Mouse (Mus musculus): ENCODE data around the gene Ripply3. TPM values are rescaled to one million over a fixed set of nuclear protein-coding genes. Genes with fewer than 3 reads are reported as not detected.

The Ripply3 gene
- total RNA-seq (2022), result under 1 TPM in 2 of 4 experiments, not detected in 2; 0.21 to 0.23 TPM

DNA sequence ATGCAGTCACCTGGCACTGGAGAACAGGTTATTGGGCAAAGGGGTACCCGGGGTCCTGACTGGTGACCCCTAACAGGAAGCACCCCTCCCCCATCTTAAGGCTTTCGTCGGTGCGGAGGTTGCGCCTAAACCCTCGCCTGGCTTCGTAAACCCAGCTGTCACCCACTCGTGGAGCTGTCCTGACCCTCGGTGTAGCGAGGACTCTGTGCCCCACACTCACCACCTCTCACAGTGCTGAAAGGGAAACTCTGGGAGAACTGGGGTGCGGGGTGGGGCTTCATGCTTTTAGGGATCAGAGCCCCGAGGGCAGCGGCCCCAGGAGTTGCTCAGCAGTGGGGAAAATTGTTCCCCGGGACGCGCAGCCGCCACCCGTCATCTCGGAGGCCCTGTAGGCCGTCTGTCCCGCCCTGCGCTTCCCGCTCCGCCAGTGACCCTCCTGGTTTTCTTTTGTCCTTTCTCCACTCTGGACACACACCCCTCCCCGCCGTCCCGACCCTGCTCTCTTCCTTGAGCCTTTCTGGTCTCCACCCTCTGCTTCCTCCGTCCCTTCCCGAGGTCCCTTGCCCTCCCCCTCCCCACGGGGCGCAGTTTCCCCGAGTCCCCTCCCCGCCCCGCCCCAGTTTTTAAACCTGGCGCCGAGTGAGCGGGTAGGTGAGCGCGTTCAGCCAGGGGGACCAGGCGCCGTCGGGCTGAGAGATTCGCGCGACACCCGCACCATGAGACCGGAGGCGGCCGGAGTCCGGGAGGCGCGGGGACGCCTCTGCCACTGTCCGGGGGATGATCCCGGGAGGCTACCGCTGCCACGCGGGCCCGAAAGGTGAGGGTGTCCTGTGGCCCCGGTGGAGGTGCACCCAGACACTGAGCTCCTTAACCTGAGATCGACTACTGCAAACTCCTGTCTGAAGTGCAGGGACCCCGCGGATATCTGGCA lies at the start of gene Ripply3:
Gene Ripply3 (plus strand): TSS at position 640 of the 931 bp plus-strand sequence.
- DNase-seq (ENCODE audit: low spot score in 2 of 2), result no peak

DNA sequence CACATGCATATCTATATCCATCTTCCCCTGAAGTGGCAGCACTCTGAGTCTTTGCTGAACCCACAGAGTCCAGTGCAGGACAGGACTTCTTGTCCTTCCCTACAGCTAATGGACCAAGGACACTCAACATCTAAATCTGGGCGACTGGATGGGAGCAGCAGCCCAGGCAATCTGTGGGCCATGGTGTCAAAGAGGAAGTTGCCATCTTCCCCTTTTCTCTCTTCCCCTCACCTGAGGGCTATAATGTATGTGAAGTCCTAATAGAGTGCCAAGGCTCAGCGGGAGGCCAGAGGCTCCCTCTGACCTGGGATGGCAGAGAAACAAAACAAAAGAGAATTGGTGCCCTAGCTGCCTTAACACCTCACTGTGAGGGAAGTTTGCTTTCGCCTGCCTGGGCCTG lies 44.2 kb upstream of the Ripply3 start:
- no peak for DNase-seq (ENCODE audit: low spot score in 2 of 2)

DNA sequence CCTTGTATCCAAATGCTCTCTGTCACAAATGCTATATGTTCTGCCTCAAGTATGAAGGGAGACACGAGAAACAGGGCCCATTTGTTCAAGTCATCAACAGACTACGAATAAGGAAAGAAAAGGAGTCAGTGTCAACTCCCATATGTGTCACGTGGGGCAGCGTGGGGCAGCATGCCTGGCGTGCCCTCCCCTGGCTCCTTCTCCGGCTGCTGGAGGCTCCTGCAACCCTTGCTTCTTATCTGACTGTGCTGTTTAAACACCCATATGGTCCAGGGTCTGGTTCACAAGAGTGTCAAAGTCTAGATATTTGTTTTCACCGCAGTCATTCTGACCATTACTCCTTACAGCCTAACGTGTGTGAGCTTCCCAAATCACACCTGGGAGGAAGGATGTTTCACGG lies 40.4 kb upstream of the Ripply3 start:
- no peak for DNase-seq (ENCODE audit: low spot score in 2 of 2)

DNA sequence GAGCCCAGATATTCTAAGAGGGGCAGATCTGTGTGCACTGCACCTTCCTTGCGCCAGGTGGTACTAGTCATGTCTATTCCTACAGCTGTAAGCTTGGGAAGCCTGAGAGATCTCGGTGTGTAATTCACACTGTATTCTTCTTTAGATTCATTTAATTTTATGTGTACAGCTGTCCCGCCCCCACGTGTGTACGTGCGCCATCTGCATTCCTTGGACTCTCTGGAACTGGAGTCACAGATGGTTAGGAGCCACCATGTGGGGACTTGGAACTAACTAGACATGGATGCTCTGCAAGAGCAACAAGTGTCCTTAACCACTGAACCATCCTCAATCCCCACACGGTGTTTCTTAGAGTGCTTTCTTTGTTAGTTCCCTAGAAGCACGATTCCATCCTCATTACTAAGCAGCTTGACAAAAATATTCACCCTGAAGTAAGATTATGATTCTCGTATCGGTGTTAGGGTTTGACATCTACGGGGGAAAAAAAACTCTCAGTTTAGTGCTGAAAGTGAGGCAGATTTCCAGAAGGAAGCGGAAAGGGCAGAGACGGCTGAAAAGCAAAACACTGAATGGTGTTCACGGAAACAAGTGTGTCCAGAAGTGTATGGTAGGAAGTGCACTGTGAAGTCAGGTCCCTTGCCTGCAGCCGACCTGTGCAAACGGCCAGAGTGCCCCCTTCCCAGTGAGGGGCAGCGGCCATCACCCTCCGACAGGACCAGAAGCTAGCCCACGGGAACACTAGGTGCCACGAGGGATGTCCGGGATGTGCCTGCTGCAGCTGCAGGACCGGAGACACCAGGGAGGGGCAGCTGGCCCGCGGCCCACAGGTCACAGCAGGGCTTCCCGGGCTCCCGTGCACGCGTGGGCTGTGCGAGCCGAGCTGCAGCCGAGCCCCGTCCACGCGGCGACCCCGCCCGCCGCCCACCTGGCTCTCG lies 38.8 kb upstream of the Ripply3 start:
- peak; percentile 63 to 93 for DNase-seq (ENCODE audit: low spot score in 2 of 2)

DNA sequence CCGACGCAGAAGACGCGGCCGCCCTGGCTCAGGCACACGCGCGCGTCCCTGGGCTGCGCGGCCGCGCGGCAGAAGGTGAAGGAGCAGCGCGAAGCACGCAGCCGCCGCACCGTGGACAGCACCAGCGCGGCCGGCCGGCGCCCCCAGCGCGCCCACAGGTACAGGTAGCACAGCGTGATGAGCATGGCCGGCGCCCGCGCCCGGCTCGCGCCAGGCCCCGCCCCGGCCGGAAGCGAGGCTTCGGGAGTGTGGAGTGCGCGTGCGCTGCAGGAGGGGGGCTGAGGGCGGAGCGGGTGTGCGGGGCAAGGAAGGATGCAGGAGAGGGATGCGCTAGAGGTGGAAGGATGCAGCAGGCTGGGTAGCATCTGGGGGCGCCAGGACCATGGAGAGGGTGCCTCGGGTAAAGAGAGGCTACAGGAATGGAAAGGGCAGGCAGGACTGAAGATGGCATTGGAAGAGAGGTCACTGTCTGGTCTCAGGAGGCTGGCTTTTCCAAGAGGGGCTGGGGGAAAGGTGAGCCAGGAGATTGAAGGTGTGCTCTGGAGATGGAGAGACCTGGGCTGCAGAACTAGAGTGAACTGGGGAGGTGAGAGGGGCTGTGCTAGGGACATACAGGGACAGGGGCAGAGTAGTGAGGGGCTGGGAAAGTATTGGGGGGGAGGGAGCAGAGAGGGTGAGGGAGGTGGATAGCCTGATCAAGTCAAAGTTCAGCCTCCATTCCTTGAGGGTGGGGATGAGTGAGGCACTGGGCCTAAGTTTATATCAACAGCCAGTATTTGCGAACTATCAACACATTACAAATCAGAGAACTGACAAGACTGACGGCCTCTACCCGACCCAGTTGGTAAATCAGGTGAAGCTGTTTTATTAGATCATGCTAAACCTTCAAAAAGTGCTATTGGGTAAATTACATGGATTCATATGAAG lies 37.9 kb upstream of the Ripply3 start:
- peak; percentile 55 to 64 for DNase-seq (ENCODE audit: low spot score in 2 of 2)

DNA sequence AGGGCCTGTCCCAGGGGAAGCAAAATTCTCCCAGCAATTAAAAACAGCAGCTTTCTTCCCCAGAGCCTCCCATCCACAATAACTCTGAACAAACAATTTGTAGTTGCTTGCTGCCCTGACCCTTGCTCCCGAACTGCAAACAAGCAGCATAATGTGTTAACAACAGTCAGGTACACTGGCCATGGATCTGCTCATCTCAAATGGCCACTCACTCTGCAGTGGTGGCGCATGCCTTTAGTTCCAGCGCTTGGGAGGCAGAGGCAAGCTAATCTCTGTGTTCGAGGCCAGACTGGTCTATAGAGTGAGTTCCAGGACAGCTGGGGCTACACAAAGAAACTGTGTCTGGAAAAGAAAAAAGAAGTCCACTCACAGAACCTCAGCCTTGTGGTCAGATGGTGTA lies 37.1 kb upstream of the Ripply3 start:
- DNase-seq (ENCODE audit: low spot score in 2 of 2), result no peak

DNA sequence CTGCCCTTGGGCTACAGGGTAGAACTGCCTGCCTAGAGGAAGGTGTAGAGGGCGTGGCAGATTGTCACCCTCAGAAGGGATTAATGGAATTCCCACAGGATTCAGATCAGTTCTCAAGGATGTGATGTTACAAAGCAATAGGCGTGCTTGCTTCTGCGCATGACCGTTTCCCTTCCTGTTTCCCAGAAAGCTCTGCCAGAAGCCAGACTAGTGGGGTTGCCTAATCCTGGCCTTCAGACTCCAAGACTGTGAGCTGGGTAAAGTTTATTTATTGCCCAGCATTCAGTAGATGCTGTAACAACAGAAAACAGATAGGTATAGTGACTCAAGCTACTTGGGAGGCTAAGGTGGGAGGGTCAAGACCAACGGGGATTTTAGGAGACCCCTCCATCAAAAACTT lies 30.1 kb upstream of the Ripply3 start:
- DNase-seq (ENCODE audit: low spot score in 2 of 2), result no peak

DNA sequence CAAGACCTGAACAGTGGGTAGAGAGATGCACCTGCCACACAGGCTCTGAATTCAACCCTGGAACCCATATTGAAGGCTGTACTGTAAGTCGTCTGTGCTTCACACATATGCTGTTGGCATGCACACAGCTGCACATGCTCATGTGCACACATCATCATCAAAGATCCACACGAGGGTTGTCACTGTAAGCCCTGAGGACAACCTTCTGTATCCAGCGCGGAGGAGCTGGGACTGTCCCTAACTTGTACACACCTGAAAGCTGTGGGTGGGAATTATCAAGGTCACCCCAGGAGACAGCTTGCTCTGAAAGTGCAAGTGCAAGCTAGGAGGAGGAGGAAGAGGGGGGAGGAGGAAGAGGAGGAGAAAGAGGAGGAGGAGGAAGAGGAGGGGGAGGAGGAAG lies 29.0 kb upstream of the Ripply3 start:
- no peak for DNase-seq (ENCODE audit: low spot score in 2 of 2)

DNA sequence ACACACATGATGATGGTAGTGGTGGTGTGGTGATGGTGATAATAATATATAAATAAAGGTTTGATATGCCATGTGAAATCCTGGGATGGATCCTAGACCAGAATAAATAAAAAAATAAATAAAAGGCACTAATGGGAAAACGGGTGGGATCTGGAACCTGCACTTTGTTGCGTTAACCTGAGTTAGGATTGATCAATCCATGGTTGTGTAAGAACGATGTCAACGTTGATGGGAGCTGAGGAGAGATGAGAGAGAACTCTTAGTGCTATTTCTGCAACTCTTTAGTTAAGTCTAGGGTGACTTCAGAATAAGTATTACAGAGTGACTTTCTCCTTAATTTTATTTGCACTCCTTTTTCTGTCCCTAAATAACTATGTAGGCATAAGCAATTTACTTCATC lies 27.0 kb upstream of the Ripply3 start:
- no peak for DNase-seq (ENCODE audit: low spot score in 2 of 2)

DNA sequence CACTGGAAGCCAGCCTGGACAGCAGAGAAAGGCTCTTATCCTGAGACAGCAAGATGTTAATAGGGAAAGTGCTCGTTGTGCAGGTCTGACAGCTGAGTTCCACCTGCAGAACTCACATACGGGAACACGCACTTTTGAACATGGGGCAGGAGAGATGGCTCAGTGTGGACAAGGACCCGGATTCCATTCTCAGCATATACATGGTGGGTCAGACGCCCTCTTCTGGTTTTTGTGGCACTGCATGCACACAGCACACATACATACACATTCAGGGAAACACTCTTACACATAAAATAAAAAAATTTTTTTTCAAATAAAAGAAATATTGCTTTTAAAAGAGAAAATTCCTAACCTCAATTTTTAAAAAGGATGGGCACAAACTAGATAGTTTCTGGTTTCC lies 26.5 kb upstream of the Ripply3 start:
- DNase-seq (ENCODE audit: low spot score in 2 of 2), result no peak

DNA sequence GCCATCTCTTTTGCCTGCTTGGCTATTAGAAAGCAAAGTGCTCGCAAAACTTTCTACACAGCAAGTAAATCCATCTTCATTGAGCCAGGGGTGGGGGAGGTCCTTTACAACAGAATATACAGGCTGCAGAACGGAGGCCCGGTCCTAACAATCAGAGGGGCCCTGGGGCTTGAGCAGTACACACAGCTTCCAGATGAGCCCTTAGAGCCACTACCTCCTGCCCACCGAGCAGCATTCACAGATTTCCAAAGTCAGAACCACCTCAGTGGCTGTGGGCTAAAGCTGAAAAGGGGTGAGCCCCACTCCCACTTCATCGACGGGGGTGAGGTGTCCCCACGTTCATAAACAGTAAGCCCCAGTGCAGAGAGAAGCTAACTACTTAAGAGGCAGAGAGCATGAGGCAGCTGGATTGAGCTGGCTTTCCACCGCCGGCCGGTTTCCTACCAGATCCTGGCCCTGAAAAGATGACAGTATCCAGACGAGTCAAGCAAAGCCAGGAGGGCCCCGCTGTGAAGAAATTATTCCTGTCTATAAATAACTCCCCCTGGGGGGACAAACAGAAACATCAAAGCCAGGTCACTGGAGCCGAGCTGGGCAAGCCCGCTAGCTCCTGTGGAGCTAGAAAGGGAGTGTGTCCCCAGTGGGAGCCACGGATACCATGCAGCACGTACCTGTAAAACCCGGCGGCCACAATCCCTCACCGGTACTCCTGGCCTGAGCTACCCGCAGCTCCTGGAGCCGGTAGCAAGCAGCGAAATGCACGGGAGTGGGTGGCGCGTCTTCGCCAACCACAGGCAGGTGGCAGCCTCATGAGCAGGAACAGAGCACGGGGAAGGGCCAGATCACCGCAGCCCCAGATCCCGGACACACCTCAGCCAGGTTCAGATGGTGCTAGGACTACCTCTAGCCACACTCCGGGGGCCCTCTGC lies 25.7 kb upstream of the Ripply3 start:
- DNase-seq (ENCODE audit: low spot score in 2 of 2), result peak; percentile 32 to 41

DNA sequence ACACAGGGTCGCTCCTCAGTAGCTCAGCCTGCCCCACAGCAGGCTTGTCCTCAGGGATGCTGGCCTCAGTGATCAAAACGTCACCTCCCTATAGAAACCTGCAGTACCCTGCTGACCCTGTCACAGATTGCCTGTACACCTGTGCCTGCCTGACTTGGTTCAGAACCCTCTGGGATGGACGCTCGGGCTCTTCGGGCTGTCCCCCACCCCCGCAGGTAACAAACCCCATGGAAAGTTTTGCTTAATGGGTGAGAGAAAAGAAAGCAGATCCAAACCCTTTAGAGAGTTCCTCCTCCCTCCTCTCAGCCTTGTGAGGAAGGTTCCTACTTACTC lies 25.1 kb upstream of the Ripply3 start:
- DNase-seq (ENCODE audit: low spot score in 2 of 2), result no peak

DNA sequence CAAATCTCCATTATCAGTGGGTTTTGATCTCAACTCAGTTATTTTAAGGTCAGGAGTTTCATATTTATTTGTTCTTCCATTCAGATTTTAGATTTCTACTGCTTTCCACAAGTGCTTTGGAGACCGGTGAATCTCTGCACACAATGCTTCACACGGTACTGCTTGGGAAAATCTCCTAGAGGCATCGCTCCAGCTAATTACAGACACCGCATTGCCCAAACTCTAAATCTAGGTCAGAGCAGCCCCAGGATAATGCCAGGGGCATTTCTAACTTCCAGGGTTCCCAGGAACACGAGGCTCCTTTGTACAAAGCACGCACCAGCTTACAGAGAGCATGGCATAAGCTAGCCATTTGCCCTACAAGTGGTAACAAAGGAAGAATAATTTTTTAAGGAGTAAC lies 20.7 kb upstream of the Ripply3 start:
- DNase-seq (ENCODE audit: low spot score in 2 of 2), result no peak

DNA sequence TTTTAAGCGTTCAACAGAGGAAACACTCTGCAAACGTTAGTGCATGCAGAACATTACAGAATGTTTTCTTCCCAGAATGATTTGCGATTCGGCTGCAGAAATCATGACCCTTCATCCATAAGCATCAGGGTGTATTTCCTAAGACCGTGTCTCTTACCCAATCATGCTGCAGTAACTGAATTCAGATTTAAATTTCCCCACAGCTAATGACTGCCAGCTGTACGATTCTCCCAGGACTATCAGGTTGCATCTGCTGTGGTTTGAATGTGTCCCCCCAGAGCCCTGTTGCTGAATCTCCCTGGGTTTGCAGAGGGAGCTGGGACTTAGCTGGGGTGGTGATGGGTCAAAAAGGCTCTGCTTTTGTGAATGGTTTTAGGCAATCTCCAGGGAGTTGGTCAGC lies 20.3 kb upstream of the Ripply3 start:
- DNase-seq (ENCODE audit: low spot score in 2 of 2), result no peak

DNA sequence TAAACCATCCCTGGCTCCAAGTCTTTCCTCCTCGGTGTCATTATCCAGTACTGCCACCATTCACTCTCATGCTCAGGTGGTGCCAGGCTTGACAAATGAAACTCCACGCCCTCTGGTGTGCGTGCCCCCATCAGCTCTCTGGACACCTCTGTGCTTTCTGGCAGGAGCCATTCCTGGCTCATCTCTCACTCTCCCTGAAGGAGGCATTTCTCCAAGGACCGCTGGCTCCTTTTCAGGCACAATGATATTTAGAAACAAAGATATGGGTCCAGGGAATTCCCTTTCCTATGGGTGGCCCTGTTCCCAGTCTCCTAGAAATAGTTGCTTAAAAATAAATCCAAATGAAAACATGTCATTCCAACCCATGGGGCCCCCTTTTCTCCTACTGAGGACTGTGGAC lies 19.2 kb upstream of the Ripply3 start:
- DNase-seq (ENCODE audit: low spot score in 2 of 2), result no peak

DNA sequence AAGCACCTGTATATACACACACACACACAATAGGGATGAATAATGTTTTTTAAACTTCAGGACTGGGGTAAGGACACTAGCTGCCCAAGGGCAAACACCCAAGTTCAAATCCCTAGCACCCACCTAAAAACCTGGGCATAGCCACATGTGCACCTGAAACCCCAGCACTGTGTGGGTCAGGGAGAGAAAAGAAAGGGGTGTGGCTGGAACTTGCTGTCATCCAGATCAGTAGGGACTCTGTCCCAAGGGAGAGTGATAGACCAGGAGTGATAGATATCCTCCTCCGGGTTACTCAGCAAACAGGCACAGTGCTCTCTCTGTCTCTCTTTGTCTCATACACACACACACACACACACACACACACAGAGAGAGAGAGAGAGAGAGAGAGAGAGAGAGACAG lies 16.8 kb upstream of the Ripply3 start:
- no peak for DNase-seq (ENCODE audit: low spot score in 2 of 2)

DNA sequence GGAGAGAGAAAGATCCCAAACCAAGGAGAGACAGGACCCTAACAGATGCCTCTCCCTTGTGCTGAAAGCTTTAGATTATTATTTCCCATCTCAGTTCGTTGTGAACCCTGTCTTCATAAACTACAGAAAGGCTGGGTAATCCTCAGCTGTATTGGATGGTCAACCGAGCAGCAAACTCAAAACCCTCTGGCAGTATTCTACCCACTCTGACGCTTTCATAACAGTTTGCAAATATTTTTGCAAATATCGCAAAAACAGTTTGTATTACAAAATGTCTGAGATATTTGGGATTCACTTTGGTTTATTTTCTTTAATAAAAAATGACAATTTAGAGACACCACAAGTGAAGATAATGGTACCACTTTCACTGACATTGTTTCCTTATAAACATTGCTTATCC lies 16.3 kb upstream of the Ripply3 start:
- no peak for DNase-seq (ENCODE audit: low spot score in 2 of 2)

DNA sequence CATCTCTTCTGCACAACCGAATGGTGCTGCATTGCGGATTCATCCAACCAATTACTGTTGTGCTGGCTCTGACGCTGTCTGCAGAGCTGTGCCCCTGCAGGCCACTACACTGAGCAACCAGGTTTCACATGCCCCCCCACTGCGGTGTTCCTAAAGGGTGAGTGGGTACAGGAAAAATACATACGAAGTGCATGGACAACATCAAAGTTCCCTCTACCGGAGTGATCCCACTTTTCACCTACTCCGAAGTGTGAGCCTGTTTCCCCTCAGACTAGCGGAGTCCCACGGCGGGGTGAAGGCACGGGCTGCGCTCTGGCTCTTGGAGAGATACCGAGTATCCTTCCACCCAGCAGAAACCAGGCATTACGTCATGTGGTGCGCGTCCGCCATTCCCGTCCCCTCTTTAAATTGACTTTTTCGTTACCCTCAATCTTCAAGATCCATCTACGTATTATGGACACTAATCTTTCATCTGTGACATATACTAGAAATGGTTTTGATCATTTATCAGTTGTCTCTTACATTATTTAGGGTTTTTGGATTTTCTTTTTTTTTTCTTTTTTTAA lies 15.5 kb upstream of the Ripply3 start:
- peak; percentile 74 to 90 for DNase-seq (ENCODE audit: low spot score in 2 of 2)

DNA sequence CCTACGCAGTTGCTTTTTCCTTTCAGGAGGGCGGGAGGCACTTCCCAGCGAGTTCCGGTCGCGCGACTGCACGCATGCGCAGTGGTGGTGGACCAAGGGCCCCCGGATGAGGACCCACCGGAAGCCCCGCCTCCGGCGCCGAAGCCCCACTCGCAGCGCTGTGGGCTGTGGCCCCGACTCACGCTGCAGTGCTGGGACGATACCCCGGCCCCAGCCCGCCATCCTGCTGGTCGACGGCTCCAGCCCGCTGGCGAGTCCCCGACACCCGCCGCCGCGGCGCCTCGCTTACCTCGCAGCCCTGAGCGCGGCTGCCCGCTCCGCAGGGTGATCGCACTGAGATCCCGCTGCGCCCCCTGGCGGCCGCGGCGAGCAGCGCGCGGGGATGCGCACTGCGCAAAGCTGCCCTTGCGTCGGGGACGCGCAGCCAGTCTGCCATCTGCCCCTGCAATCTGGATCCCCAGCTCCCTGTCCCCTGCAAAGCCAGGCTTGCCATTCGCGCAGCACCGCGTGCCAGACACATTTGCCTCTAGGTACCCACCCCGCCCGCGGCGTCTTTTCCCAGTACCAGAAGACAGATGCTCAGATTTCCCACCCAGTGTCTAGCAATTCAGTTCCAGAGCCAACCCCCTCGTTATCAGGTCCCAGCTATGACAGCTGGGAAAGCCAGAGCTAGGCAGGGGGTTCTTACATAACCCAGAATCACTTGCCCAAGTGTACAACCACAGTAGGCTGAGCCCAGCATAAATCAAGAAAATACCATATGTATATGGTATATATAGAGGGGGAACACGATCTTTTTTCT lies 14.8 kb upstream of the Ripply3 start, which contains the start of gene Hlcs:
Gene Hlcs (minus strand): TSS at position 343 of the 802 bp plus-strand sequence.
- peak; percentile 96 for DNase-seq (ENCODE audit: low spot score in 2 of 2)

Measured in left cerebral cortex, adult 8-10 months (tissue).